Mouse (Mus musculus) B cell, adult (primary cell): ENCODE data around the gene Slpi. TPM values are rescaled to one million over a fixed set of nuclear protein-coding genes. Genes with fewer than 3 reads are reported as not detected.

Source experiments
- total RNA-seq: library from RNA; stranded (reverse); gene quantifications from 4 replicates; pipeline ENCODE4 v1.2.4, GENCODE M21; 2023; ENCODE audit not compliant: inconsistent age

The Slpi gene
- total RNA-seq = 6.4 to 8.2 TPM (median 6.7 TPM) in 4 replicates

GRCm38 (mm10) chr2:164389020-164389419 lies at the start of gene Slpi:
TSS of gene Slpi (minus strand) at chr2:164389095.

GRCm38 (mm10) chr2:164405060-164405459 lies 16.2 kb upstream of the Slpi start, which contains the start of gene Matn4:
TSS of gene Matn4 (minus strand) at chr2:164405160.

GRCm38 (mm10) chr2:164402906-164403305 lies 14.0 kb upstream of the Slpi start, which contains the start of gene Rbpjl:
TSS of gene Rbpjl (plus strand) at chr2:164403141.

GRCm38 (mm10) chr2:164332440-164332839 lies 56.5 kb downstream of the Slpi start, which contains the start of gene Svs5:
TSS of gene Svs5 (plus strand) at chr2:164332740.

GRCm38 (mm10) chr2:164316451-164316850 lies 72.4 kb downstream of the Slpi start, which contains the start of gene Svs6:
TSS of gene Svs6 (plus strand) at chr2:164316751.

Other genes with a start within 250 kb of the Slpi start
- gene Kcns1, start 218.0 kb downstream of the Slpi start, total RNA-seq = not detected in 4 replicates
- not detected in 4 replicates for gene Wfdc5, start 206.4 kb downstream of the Slpi start, total RNA-seq
- not detected in 4 replicates for gene Wfdc12, start 198.5 kb downstream of the Slpi start, total RNA-seq
- gene Wfdc15a, start 189.0 kb downstream of the Slpi start, total RNA-seq = not detected in 4 replicates
- gene Wfdc15b, start 167.4 kb downstream of the Slpi start, total RNA-seq = not detected in 4 replicates
- not detected in 4 replicates for gene Svs2, start 150.6 kb downstream of the Slpi start, total RNA-seq
- gene Svs3b, start 132.5 kb downstream of the Slpi start, total RNA-seq = not detected in 4 replicates
- not detected in 4 replicates for gene Svs4, start 110.6 kb downstream of the Slpi start, total RNA-seq
- not detected in 4 replicates for gene Svs3a, start 99.8 kb downstream of the Slpi start, total RNA-seq
- gene Svs6, start 72.3 kb downstream of the Slpi start, total RNA-seq = not detected in 4 replicates
- 1.7 TPM in 1 of 4 replicates, not detected in the others for gene Svs5, start 56.4 kb downstream of the Slpi start, total RNA-seq
- gene Rbpjl, start 14.0 kb upstream of the Slpi start, total RNA-seq = 0.24 to 0.69 TPM (median 0.34 TPM) in 4 replicates
- gene Matn4, start 16.1 kb upstream of the Slpi start, total RNA-seq = 0.35 to 0.83 TPM (median 0.39 TPM) in 3 of 4 replicates, not detected in the other
- 173 to 196 TPM (median 177 TPM) in 4 replicates for gene Sdc4, start 54.8 kb upstream of the Slpi start, total RNA-seq
- gene Sys1, start 67.9 kb upstream of the Slpi start, total RNA-seq = 52.1 to 63.2 TPM (median 59.2 TPM) in 4 replicates
- 2.1 to 5.1 TPM in 2 of 4 replicates, not detected in the others for gene Gm20458, start 71.9 kb upstream of the Slpi start, total RNA-seq
- not detected in 4 replicates for gene Trp53tg5, start 84.6 kb upstream of the Slpi start, total RNA-seq
- gene Dbndd2, start 97.0 kb upstream of the Slpi start, total RNA-seq = 5.2 to 7.2 TPM (median 6.9 TPM) in 4 replicates
- 69.4 to 79.5 TPM (median 75.7 TPM) in 4 replicates for gene Pigt, start 108.4 kb upstream of the Slpi start, total RNA-seq
- not detected in 4 replicates for gene Wfdc2, start 173.3 kb upstream of the Slpi start, total RNA-seq
- not detected in 4 replicates for gene Spint3, start 184.4 kb upstream of the Slpi start, total RNA-seq
- not detected in 4 replicates for gene Wfdc6a, start 196.4 kb upstream of the Slpi start, total RNA-seq
- gene Eppin, start 204.5 kb upstream of the Slpi start, total RNA-seq = not detected in 4 replicates
- not detected in 4 replicates for gene Wfdc6b, start 224.4 kb upstream of the Slpi start, total RNA-seq
- not detected in 4 replicates for gene Wfdc8, start 224.5 kb upstream of the Slpi start, total RNA-seq
- not detected in 4 replicates for gene Wfdc16, start 249.7 kb upstream of the Slpi start, total RNA-seq